21 mouse cellular contexts compared by ENCODE assay signal in the genomic region with DNA sequence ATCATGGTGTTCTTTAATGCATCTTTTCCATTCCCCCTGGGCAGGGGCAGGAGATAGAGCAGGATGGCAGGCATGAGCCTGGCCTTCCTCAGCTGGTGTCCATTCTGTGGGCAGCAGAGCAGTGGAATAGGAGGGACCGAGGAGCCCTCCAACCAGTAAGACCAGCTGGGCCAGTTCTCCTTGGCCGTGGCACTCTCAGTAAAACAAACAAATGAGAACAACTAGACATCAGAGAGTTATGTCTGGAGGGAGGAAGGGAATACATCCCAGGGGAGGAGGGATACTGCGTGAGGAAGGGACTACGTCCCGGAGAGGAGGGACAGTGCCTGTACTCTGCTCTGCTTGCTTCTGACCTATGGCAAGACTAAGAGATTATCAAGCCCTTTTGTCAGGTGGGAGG. TPM values are rescaled to one million over a fixed set of nuclear protein-coding genes. Genes with fewer than 3 reads are reported as not detected.
DNase-seq lines count a peak whose midpoint lies in the region; ATAC-seq and TF ChIP-seq lines count a peak whose summit lies in the region.
"Had no signal": no experiment of that assay in that cellular context is flagged by ENCODE, and none has a peak within 500 bp of the region (broad histone marks: within the 10 kb centered on the region; RNA-seq: fewer than 3 reads in every experiment).

No protein-coding gene starts in this region.

- no peaks in the 10 kb centered on the region for H3K36me3 ChIP-seq in kidney, embryonic 14.5 days (ENCODE audit: control insufficient read depth, insufficient read depth, low read length)
- no peaks in the 10 kb centered on the region for H3K36me3 ChIP-seq in stomach, postnatal 0 days (ENCODE audit: control insufficient read depth, insufficient read depth, low read length)
- H3K36me3 ChIP-seq in midbrain, embryonic 15.5 days (replicated peaks): no peaks in the 10 kb centered on the region
- H3K36me3 ChIP-seq: forebrain, embryonic 12.5 days; limb, embryonic 12.5 days; liver, embryonic 13.5 days had no signal

- WGBS in kidney, embryonic 14.5 days: 45% methylated on average over 5 of the region's 5 CpGs
- 13% methylated on average over 5 of the region's 5 CpGs for WGBS in large intestine, adult 2 months
- WGBS in stomach, postnatal 0 days: 31% methylated on average over 5 of the region's 5 CpGs
- WGBS in midbrain, embryonic 15.5 days: 88% methylated on average over 5 of the region's 5 CpGs

- H3K4me1 ChIP-seq in kidney, embryonic 14.5 days (ENCODE audit: control insufficient read depth, insufficient read depth, low read length): no peaks in the 10 kb centered on the region
- H3K4me1 ChIP-seq in stomach, postnatal 0 days (replicated peaks; ENCODE audit: control insufficient read depth, insufficient read depth): no peaks in the 10 kb centered on the region
- H3K4me1 ChIP-seq in midbrain, embryonic 15.5 days: no peaks in the 10 kb centered on the region
- H3K4me1 ChIP-seq: forebrain, embryonic 12.5 days; limb, embryonic 12.5 days; liver, embryonic 13.5 days had no signal

- no peaks in the 10 kb centered on the region for H3K9me3 ChIP-seq in kidney, embryonic 14.5 days (ENCODE audit: control insufficient read depth, low read length)
- H3K9me3 ChIP-seq in stomach, postnatal 0 days (ENCODE audit: control insufficient read depth, low read length): no peaks in the 10 kb centered on the region
- H3K9me3 ChIP-seq in midbrain, embryonic 15.5 days: no peaks in the 10 kb centered on the region
- H3K9me3 ChIP-seq: forebrain, embryonic 12.5 days; limb, embryonic 12.5 days; liver, embryonic 13.5 days had no signal

- no peak overlapping the region for H3K27ac ChIP-seq in kidney, embryonic 14.5 days (ENCODE audit: low read depth, low read length)
- H3K27ac ChIP-seq in stomach, postnatal 0 days (replicated peaks): no peak overlapping the region
- no peak overlapping the region for H3K27ac ChIP-seq in midbrain, embryonic 15.5 days
- H3K27ac ChIP-seq: forebrain, embryonic 12.5 days; heart, adult 2 months; layer of hippocampus, adult 2 months; left cerebral cortex, adult 2 months; limb, embryonic 12.5 days; liver, embryonic 13.5 days had no signal

- no peak for TF ChIP-seq EP300 in stomach, postnatal 0 days (optimal IDR thresholded peaks at IDR 0.05)

- H3K9ac ChIP-seq in kidney, embryonic 14.5 days (ENCODE audit: low read depth, low read length): no peak overlapping the region
- H3K9ac ChIP-seq in stomach, postnatal 0 days (ENCODE audit: low read length): no peak overlapping the region
- no peak overlapping the region for H3K9ac ChIP-seq in midbrain, embryonic 15.5 days
- H3K9ac ChIP-seq: forebrain, embryonic 12.5 days; limb, embryonic 12.5 days; liver, embryonic 13.5 days had no signal

- H3K4me3 ChIP-seq in kidney, embryonic 14.5 days (ENCODE audit: low read length): no peak overlapping the region
- no peak overlapping the region for H3K4me3 ChIP-seq in stomach, postnatal 0 days (ENCODE audit: low read depth, low read length)
- H3K4me3 ChIP-seq in midbrain, embryonic 15.5 days: no peak overlapping the region
- H3K4me3 ChIP-seq: forebrain, embryonic 12.5 days; heart, adult 2 months; layer of hippocampus, adult 2 months; left cerebral cortex, adult 2 months; limb, embryonic 12.5 days; liver, embryonic 13.5 days had no signal

- no peaks in the 10 kb centered on the region for H3K27me3 ChIP-seq in kidney, embryonic 14.5 days (ENCODE audit: control insufficient read depth, insufficient read depth, low read length)
- H3K27me3 ChIP-seq in stomach, postnatal 0 days (ENCODE audit: control insufficient read depth, insufficient read depth, low read length): no peaks in the 10 kb centered on the region
- no peaks in the 10 kb centered on the region for H3K27me3 ChIP-seq in midbrain, embryonic 15.5 days (replicated peaks)
- H3K27me3 ChIP-seq: forebrain, embryonic 12.5 days; limb, embryonic 12.5 days; liver, embryonic 13.5 days had no signal

- no peak for TF ChIP-seq CTCF in stomach, postnatal 0 days (IDR thresholded peaks at IDR 0.05; ENCODE audit: low read depth)

- no peak for ATAC-seq in kidney, embryonic 14.5 days (ENCODE audit: low FRiP score, low TSS enrichment)
- peak; percentile 72 for ATAC-seq in stomach, postnatal 0 days (ENCODE audit: low FRiP score, low TSS enrichment)
- no peak for ATAC-seq in midbrain, embryonic 15.5 days (replicated peaks)
- ATAC-seq: midbrain, embryonic 16.5 days; Patski had no signal

- no peak overlapping the region for H3K4me2 ChIP-seq in kidney, embryonic 14.5 days (replicated peaks; ENCODE audit: low read depth, low read length)
- H3K4me2 ChIP-seq in stomach, postnatal 0 days (replicated peaks; ENCODE audit: low read depth): 0 out of 2 replicates have a peak overlapping the region, but pooled peaks have one; percentile 5
- H3K4me2 ChIP-seq in midbrain, embryonic 15.5 days: no peak overlapping the region
- H3K4me2 ChIP-seq: forebrain, embryonic 12.5 days; limb, embryonic 12.5 days; liver, embryonic 13.5 days had no signal

- DNase-seq in kidney, postnatal 10 days: peak; percentile 21
- DNase-seq in large intestine, adult 2 months (ENCODE audit: low read depth, low spot score): peak; percentile 18
- peak; percentile 54 for DNase-seq in lung, postnatal 10 days
- peak; percentile 79 for DNase-seq in stomach, postnatal 0 days (ENCODE audit: low spot score)
- DNase-seq in layer of hippocampus, adult 9-10 months (ENCODE audit: low spot score): no peak
- no peak for DNase-seq in thymus, postnatal 0 days (ENCODE audit: low spot score)
- DNase-seq: cerebellum, adult 9-11 months; embryo, embryonic 11 days; gastrocnemius, postnatal 10 days; heart, adult 2 months; kidney, adult 11 months; liver, embryonic 13.5 days; spleen, adult 18-20 months had no signal

RNA-seq across cellular contexts. Expression of gene Bub1b, which starts 12.0 kb away (rescaled TPM):
- 63.7 and 107 TPM in 2 replicates for polyA plus RNA-seq in kidney, embryonic 14.5 days (2014; fragmentation: Nextera tagmentation; extraction: Ambion mirVana)
- polyA plus RNA-seq in large intestine, adult 2 months (2012; rRNA removed): 12.4 and 14.2 TPM in 2 replicates
- polyA plus RNA-seq in stomach, postnatal 0 days (2015; fragmentation: Nextera tagmentation; extraction: Ambion mirVana): 9.8 and 11.4 TPM in 2 replicates
- polyA plus RNA-seq in thymus, postnatal 0 days (2015; fragmentation: Nextera tagmentation; extraction: Ambion mirVana): 85.5 and 87.8 TPM in 2 replicates
- polyA plus RNA-seq in midbrain, embryonic 15.5 days (2015; fragmentation: Nextera tagmentation; extraction: Ambion mirVana): 10.7 and 15.0 TPM in 2 replicates

RNA-seq across cellular contexts. Expression of gene Bmf, which starts 36.5 kb away (rescaled TPM):
- polyA plus RNA-seq in kidney, embryonic 14.5 days (2014; fragmentation: Nextera tagmentation; extraction: Ambion mirVana): 6.0 and 9.6 TPM in 2 replicates
- polyA plus RNA-seq in large intestine, adult 2 months (2012; rRNA removed): 4.7 and 6.2 TPM in 2 replicates
- 2.3 and 2.8 TPM in 2 replicates for polyA plus RNA-seq in stomach, postnatal 0 days (2015; fragmentation: Nextera tagmentation; extraction: Ambion mirVana)
- polyA plus RNA-seq in thymus, postnatal 0 days (2015; fragmentation: Nextera tagmentation; extraction: Ambion mirVana): 10.0 and 10.6 TPM in 2 replicates
- polyA plus RNA-seq in midbrain, embryonic 15.5 days (2015; fragmentation: Nextera tagmentation; extraction: Ambion mirVana): 3.3 and 4.3 TPM in 2 replicates

Comparison
In these comparisons a context has a peak if more than half of its experiments do, and no peak if none do; other contexts are left out.
1. DNase-seq: peak in kidney, postnatal 10 days (single experiment), large intestine, adult 2 months (single experiment), lung, postnatal 10 days (single experiment) and stomach, postnatal 0 days (single experiment); none in layer of hippocampus, adult 9-10 months (single experiment) and thymus, postnatal 0 days (single experiment).